Comparison of ENCODE assay signal across 16 mouse cellular contexts in the genomic region with DNA sequence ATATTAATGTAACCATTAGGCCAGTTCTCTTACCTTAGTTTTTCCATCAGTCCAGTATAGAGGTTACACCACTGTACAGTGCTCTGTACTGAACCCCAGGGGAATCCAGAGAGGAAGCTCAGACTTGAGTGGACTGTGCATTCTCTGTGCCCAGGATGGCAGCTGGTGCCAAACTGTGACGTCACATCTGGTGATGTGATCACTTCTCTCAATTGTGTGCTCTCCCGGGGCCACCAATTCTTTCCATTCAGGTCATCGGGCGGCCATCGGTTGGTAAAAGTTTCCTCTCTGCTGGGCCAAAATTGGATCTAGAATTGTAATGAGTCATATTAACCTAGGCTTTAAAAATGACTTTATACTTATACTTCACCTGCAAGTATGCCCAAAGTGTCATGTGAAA. TPM values are rescaled to one million over a fixed set of nuclear protein-coding genes. Genes with fewer than 3 reads are reported as not detected.
DNase-seq lines count a peak whose midpoint lies in the region; ATAC-seq and TF ChIP-seq lines count a peak whose summit lies in the region.
"Had no signal": no experiment of that assay in that cellular context is flagged by ENCODE, and none has a peak within 500 bp of the region (broad histone marks: within the 10 kb centered on the region; RNA-seq: fewer than 3 reads in every experiment).

No protein-coding gene starts in this region.

- no peak overlapping the region for H3K27ac ChIP-seq in embryonic facial prominence, embryonic 14.5 days (replicated peaks; ENCODE audit: low read depth, low read length)
- H3K27ac ChIP-seq in embryonic facial prominence, embryonic 10.5 days (replicated peaks) = no peak overlapping the region
- no peak overlapping the region for H3K27ac ChIP-seq in heart, postnatal 0 days (ENCODE audit: low read depth)
- H3K27ac ChIP-seq in hindbrain, embryonic 10.5 days = no peak overlapping the region
- H3K27ac ChIP-seq: layer of hippocampus, adult 2 months; macrophage had no signal

- no peak for TF ChIP-seq EP300 in heart, postnatal 0 days (IDR thresholded peaks at IDR 0.05; ENCODE audit: low read depth)

- no peaks in the 10 kb centered on the region for H3K4me1 ChIP-seq in embryonic facial prominence, embryonic 14.5 days (ENCODE audit: control insufficient read depth, insufficient read depth, low read length)
- no peaks in the 10 kb centered on the region for H3K4me1 ChIP-seq in embryonic facial prominence, embryonic 10.5 days
- H3K4me1 ChIP-seq in heart, postnatal 0 days (ENCODE audit: control insufficient read depth, insufficient read depth) = no peaks in the 10 kb centered on the region
- H3K4me1 ChIP-seq in hindbrain, embryonic 10.5 days (replicated peaks) = no peaks in the 10 kb centered on the region

- H3K27me3 ChIP-seq in embryonic facial prominence, embryonic 14.5 days (replicated peaks; ENCODE audit: control insufficient read depth, insufficient read depth, low read length) = no peaks in the 10 kb centered on the region
- no peaks in the 10 kb centered on the region for H3K27me3 ChIP-seq in embryonic facial prominence, embryonic 10.5 days (replicated peaks; ENCODE audit: low read depth, poor library complexity, severe bottlenecking)
- no peaks in the 10 kb centered on the region for H3K27me3 ChIP-seq in heart, postnatal 0 days (ENCODE audit: control insufficient read depth, insufficient read depth, low read length)
- no peaks in the 10 kb centered on the region for H3K27me3 ChIP-seq in hindbrain, embryonic 10.5 days (ENCODE audit: insufficient read depth, poor library complexity, severe bottlenecking)

- no peak overlapping the region for H3K9ac ChIP-seq in embryonic facial prominence, embryonic 14.5 days (ENCODE audit: low read depth, low read length)
- H3K9ac ChIP-seq in heart, postnatal 0 days (replicated peaks; ENCODE audit: low read depth, low read length) = no peak overlapping the region

- WGBS in embryonic facial prominence, embryonic 14.5 days = 89% methylated on average over 5 of the region's 5 CpGs
- 88% methylated on average over 5 of the region's 5 CpGs for WGBS in embryonic facial prominence, embryonic 10.5 days
- 72% methylated on average over 5 of the region's 5 CpGs for WGBS in heart, postnatal 0 days
- 89% methylated on average over 5 of the region's 5 CpGs for WGBS in hindbrain, embryonic 10.5 days

- DNase-seq in embryonic facial prominence, embryonic 14.5 days (ENCODE audit: low spot score) = peak; percentile 9
- DNase-seq in embryonic facial prominence, embryonic 10.5 days (ENCODE audit: low spot score) = no peak
- peak; percentile 4 to 14 for DNase-seq in kidney, postnatal 36 days
- DNase-seq in kidney, adult 18-20 months = no peak
- DNase-seq in heart, postnatal 0 days (ENCODE audit: low spot score) = no peak
- DNase-seq in lung, postnatal 36 days = peak; percentile 71
- DNase-seq in spleen, postnatal 14 days (ENCODE audit: low spot score in 2 of 2) = no peak
- DNase-seq in hindbrain, embryonic 10.5 days (ENCODE audit: low spot score) = no peak
- DNase-seq: B cell, adult 2 months; cerebellum, adult 18-20 months; midbrain, embryonic 14.5 days; thymus, postnatal 14 days had no signal

- TF ChIP-seq CTCF in heart, postnatal 0 days (IDR thresholded peaks at IDR 0.05; ENCODE audit: low read depth) = no peak

- H3K36me3 ChIP-seq in embryonic facial prominence, embryonic 14.5 days (ENCODE audit: control insufficient read depth, insufficient read depth, low read length) = no peaks in the 10 kb centered on the region
- H3K36me3 ChIP-seq in embryonic facial prominence, embryonic 10.5 days (replicated peaks) = no peaks in the 10 kb centered on the region
- H3K36me3 ChIP-seq in heart, postnatal 0 days (replicated peaks; ENCODE audit: control insufficient read depth, insufficient read depth, low read length) = no peaks in the 10 kb centered on the region
- no peaks in the 10 kb centered on the region for H3K36me3 ChIP-seq in hindbrain, embryonic 10.5 days

- H3K4me3 ChIP-seq in embryonic facial prominence, embryonic 14.5 days (ENCODE audit: low read depth, low read length) = no peak overlapping the region
- no peak overlapping the region for H3K4me3 ChIP-seq in embryonic facial prominence, embryonic 10.5 days
- no peak overlapping the region for H3K4me3 ChIP-seq in heart, postnatal 0 days (ENCODE audit: low read depth, low read length)
- no peak overlapping the region for H3K4me3 ChIP-seq in hindbrain, embryonic 10.5 days
- H3K4me3 ChIP-seq: layer of hippocampus, adult 2 months had no signal

- ATAC-seq in embryonic facial prominence, embryonic 14.5 days (ENCODE audit: low read depth) = no peak
- peak; percentile 58; the same call in 1 of the 2 replicates for ATAC-seq in heart, postnatal 0 days (ENCODE audit: insufficient read depth, low read depth)
- ATAC-seq: forebrain, embryonic 14.5 days had no signal

- H3K4me2 ChIP-seq in embryonic facial prominence, embryonic 14.5 days (ENCODE audit: low read depth, low read length) = no peak overlapping the region
- no peak overlapping the region for H3K4me2 ChIP-seq in heart, postnatal 0 days (ENCODE audit: low read depth, low read length)
- H3K4me2 ChIP-seq: liver, embryonic 11.5 days had no signal

- H3K9me3 ChIP-seq in embryonic facial prominence, embryonic 14.5 days (ENCODE audit: control insufficient read depth, low read length) = peaks cover 3% of the 10 kb centered on the region; the same call in 1 of the 2 replicates
- H3K9me3 ChIP-seq in embryonic facial prominence, embryonic 10.5 days = no peaks in the 10 kb centered on the region
- H3K9me3 ChIP-seq in heart, postnatal 0 days (replicated peaks; ENCODE audit: control insufficient read depth, low read length) = 0 out of 2 replicates have a peak, but pooled peaks cover 6% of the 10 kb centered on the region
- no peaks in the 10 kb centered on the region; the same call in 1 of the 2 replicates for H3K9me3 ChIP-seq in hindbrain, embryonic 10.5 days

RNA-seq across cellular contexts. Expression of a gene that starts 19.9 kb away (rescaled TPM):
- polyA plus RNA-seq in embryonic facial prominence, embryonic 14.5 days (2014; fragmentation: Nextera tagmentation; extraction: Ambion mirVana) = 24.9 and 28.7 TPM in 2 replicates
- 27.0 and 29.7 TPM in 2 replicates for polyA plus RNA-seq in embryonic facial prominence, embryonic 10.5 days (2016; fragmentation: Nextera tagmentation; extraction: Ambion mirVana)
- total RNA-seq in heart, postnatal 0 days (2014; rRNA removed; ENCODE audit: low replicate concordance) = 17.7 and 25.8 TPM in 2 replicates
- 19.0 and 19.2 TPM in 2 replicates for polyA plus RNA-seq in heart, postnatal 0 days (2015; fragmentation: Nextera tagmentation; extraction: Ambion mirVana)
- 29.4 and 31.2 TPM in 2 replicates for polyA plus RNA-seq in hindbrain, embryonic 10.5 days (2016; fragmentation: Nextera tagmentation; extraction: Ambion mirVana)

Comparison
In these comparisons a context has a peak if more than half of its experiments do, and no peak if none do; other contexts are left out.
1. DNase-seq: peak in embryonic facial prominence, embryonic 14.5 days (single experiment), kidney, postnatal 36 days (2 of 2) and lung, postnatal 36 days (single experiment); none in embryonic facial prominence, embryonic 10.5 days (single experiment), kidney, adult 18-20 months (single experiment), heart, postnatal 0 days (single experiment), spleen, postnatal 14 days (0 of 2) and hindbrain, embryonic 10.5 days (single experiment).